Mouse (Mus musculus) CD8-positive naive resting alpha-beta T cell, adult 57 days (primary cell): ENCODE results near the gene Gm379. TPM values are rescaled to one million over a fixed set of nuclear protein-coding genes. Genes with fewer than 3 reads are reported as not detected.

Source experiments
- total RNA-seq: library from RNA; stranded (reverse); gene quantifications from one replicate; pipeline ENCODE4 v1.2.4, GENCODE M21; 2023

The Gm379 gene
- total RNA-seq: not detected

GRCm38 (mm10) chrX:108664885-108665284 lies at the start of gene Gm379:
Gene Gm379 (minus strand): TSS chrX:108664891.

Other genes with a start within 250 kb of the Gm379 start
- 23.5 TPM for gene Brwd3, start 169.5 kb upstream of the Gm379 start, total RNA-seq